Mouse (Mus musculus): ENCODE data around the gene Adgrb2.
A peak's percentile ranks its signal among the peaks of the same experiment; 100 is the strongest.

Gene Adgrb2

GRCm38 (mm10) chr4:129984421-129985061 lies at the start of gene Adgrb2:
Gene Adgrb2 (plus strand): TSS chr4:129984870.
- peak; percentile 13 for DNase-seq

- peak; percentile 45 for DNase-seq
These were observed 33.3 kb upstream of the Adgrb2 start for GRCm38 (mm10) chr4:129951359-129951821.

GRCm38 (mm10) chr4:129952241-129952810 lies 32.3 kb upstream of the Adgrb2 start:
- no peak for DNase-seq

GRCm38 (mm10) chr4:129954527-129954926 lies 30.1 kb upstream of the Adgrb2 start:
- no peak for DNase-seq

- DNase-seq, result peak; percentile 54
These were observed 24.3 kb upstream of the Adgrb2 start for GRCm38 (mm10) chr4:129960180-129960944.

GRCm38 (mm10) chr4:129965294-129965693 lies 19.4 kb upstream of the Adgrb2 start:
- DNase-seq, result no peak

GRCm38 (mm10) chr4:129966201-129966600 lies 18.5 kb upstream of the Adgrb2 start:
- DNase-seq, result no peak

GRCm38 (mm10) chr4:129967024-129968014 lies 17.4 kb upstream of the Adgrb2 start:
- no peak for DNase-seq

GRCm38 (mm10) chr4:129970168-129970567 lies 14.5 kb upstream of the Adgrb2 start:
- no peak for DNase-seq

GRCm38 (mm10) chr4:129970861-129971260 lies 13.8 kb upstream of the Adgrb2 start:
- DNase-seq, result no peak

- DNase-seq, result no peak
These were observed 12.7 kb upstream of the Adgrb2 start for GRCm38 (mm10) chr4:129971989-129972388.

GRCm38 (mm10) chr4:129974285-129974684 lies 10.4 kb upstream of the Adgrb2 start:
- no peak for DNase-seq

GRCm38 (mm10) chr4:129977256-129977655 lies 7.4 kb upstream of the Adgrb2 start:
- no peak for DNase-seq

- no peak for DNase-seq
These were observed 6.4 kb upstream of the Adgrb2 start for GRCm38 (mm10) chr4:129978227-129978626.

- DNase-seq, result no peak
These were observed 5.7 kb upstream of the Adgrb2 start for GRCm38 (mm10) chr4:129978930-129979329.

- no peak for DNase-seq
These were observed 3.0 kb upstream of the Adgrb2 start for GRCm38 (mm10) chr4:129981657-129982056.

- DNase-seq, result no peak
These were observed 1.6 kb upstream of the Adgrb2 start for GRCm38 (mm10) chr4:129983046-129983445.

GRCm38 (mm10) chr4:129983764-129984420 lies 778 bp upstream of the Adgrb2 start:
- DNase-seq, result peak; percentile 74

- DNase-seq, result no peak
These were observed 546 bp downstream of the Adgrb2 start for GRCm38 (mm10) chr4:129985161-129985670.

GRCm38 (mm10) chr4:129985671-129986441 lies 1.2 kb downstream of the Adgrb2 start:
- peak; percentile 50 for DNase-seq
